Mouse (Mus musculus) heart, postnatal 25 days (tissue): ENCODE measurements around the gene Mbd5. TPM values are rescaled to one million over a fixed set of nuclear protein-coding genes. Genes with fewer than 3 reads are reported as not detected.
"Not testable (repeated sequence)": the region's sequence is repeated elsewhere in the genome, so short reads cannot be mapped to it uniquely, and the experiment has no call there.

Source experiments
- DNase-seq: peaks from one replicate; pipeline ENCODE4 v3.0.0; 2022; ENCODE audit warnings: low spot score
- intact Hi-C: fragments of 180-260 bp; cut with DNase I; formaldehyde crosslinking; loops from one replicate; pipeline ENCODE4 v1.15.1; 2025
- total RNA-seq, 2 experiments: library from RNA; stranded (reverse); gene quantifications; 2 replicates each; pipeline ENCODE4 v1.2.3; 2021

Mbd5 gene
- total RNA-seq, 2 experiments from 2014 or later, result 32.1 to 33.1 TPM

DNA sequence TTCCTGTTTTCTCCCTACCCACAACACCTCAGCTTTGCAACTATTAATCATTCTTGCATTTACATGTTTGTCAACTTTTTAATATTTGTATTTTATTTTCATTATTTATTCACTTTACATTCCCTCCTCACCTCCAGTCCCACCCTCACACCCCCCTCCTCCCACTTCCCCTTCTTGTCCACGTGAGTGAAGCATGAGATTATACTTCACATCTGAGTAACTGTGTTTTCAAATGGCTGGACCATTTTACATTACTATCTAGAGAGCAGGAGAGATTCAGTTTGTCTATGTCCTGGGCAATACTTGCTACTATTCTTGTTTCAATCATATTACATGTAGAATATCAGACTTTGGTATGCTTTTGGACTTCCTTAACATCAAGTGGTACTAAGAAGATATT is 204.3 kb downstream of the Mbd5 start:
- intact Hi-C loops, result no loop called here
- DNase-seq, result no peak

- intact Hi-C loops, result no loop called here
- no peak for DNase-seq
Observed at GRCm38 (mm10) chr2:49160232-49160947, 211.1 kb downstream of the Mbd5 start.

DNA sequence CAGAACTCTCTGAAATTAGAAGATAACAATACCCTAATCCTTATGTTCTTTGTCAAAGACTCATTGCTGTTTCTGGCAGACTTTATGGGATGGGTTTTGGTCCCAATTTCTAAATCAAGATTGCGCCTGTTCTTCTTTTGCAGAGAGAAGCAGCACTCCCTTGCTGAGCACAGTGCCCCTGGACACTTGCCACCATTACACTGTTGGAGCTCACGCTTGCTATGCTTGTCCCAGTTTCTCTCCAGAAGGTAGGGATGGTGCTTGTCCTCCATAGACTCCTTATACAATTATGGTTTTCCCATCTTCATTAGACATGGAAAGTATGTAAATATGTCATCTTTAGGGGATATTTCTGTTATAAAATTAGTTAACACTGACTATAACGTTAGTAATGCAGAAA is 220.5 kb downstream of the Mbd5 start:
- intact Hi-C loops, result no loop called here
- no peak for DNase-seq

- intact Hi-C loops, result no loop called here
- no peak for DNase-seq
Observed at GRCm38 (mm10) chr2:49177015-49177414, 227.7 kb downstream of the Mbd5 start.

DNA sequence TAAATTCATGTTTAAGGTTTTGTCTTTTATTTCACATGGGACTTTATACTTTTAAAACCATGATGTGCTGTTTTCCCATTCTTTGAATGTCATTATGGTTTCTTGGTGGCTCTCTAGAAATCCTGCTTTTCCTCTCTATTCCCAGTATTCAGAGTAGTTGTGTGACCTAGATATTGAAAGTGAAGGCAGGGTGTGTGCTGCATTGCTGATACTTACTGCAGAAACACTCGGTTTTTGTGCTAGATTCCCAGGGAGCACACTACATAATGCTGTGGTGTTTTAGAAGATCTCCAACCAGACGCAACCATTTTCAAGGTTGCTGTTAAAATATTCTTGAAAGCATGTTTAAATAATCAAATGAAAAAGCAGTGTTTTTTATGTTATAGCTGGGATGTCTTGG is 241.7 kb downstream of the Mbd5 start:
- DNase-seq, result no peak
- intact Hi-C loops, result no loop called here

GRCm38 (mm10) chr2:49191695-49192094 is 242.4 kb downstream of the Mbd5 start:
- DNase-seq, result no peak
- intact Hi-C loops, result no loop called here

GRCm38 (mm10) chr2:49204081-49204480 is 254.8 kb downstream of the Mbd5 start:
- no peak for DNase-seq
- intact Hi-C loops, result no loop called here

DNA sequence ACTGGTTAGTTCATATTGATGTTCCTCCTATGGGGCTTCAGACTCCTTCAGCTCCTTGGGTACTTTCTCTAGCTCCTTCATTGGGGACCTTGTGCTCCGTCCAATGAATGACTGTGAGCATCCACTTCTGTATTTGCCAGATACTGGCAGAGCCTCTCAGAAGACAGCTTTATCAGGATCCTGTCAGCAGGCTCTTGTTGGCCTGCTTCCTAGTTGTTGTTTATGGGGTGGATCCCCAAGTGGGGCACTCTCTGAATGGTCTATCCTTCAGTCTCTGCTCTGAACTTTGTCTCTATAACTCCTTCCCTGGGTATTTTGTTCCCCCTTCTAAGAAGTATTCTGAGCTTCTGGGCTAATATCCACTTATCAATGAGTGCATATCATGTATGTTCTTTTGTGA is 256.4 kb downstream of the Mbd5 start:
- DNase-seq, intact Hi-C loops: not testable (repeated sequence)

GRCm38 (mm10) chr2:49209349-49209748 is 260.0 kb downstream of the Mbd5 start:
- intact Hi-C loops, result no loop called here
- DNase-seq, result no peak

- DNase-seq, result no peak
- intact Hi-C loops, result no loop called here
Observed at GRCm38 (mm10) chr2:49210408-49210807, 261.1 kb downstream of the Mbd5 start.

- intact Hi-C loops, result no loop called here
- DNase-seq, result no peak
Observed at GRCm38 (mm10) chr2:49229725-49230124, 280.4 kb downstream of the Mbd5 start.

GRCm38 (mm10) chr2:49234064-49234463 is 284.8 kb downstream of the Mbd5 start:
- DNase-seq, result no peak
- intact Hi-C loops, result no loop called here

GRCm38 (mm10) chr2:49241715-49242114 is 292.4 kb downstream of the Mbd5 start:
- intact Hi-C loops, result no loop called here
- DNase-seq, result no peak

- DNase-seq, result no peak
- intact Hi-C loops, result no loop called here
Observed at GRCm38 (mm10) chr2:49264092-49264491, 314.8 kb downstream of the Mbd5 start.

GRCm38 (mm10) chr2:49272295-49272967 is 323.1 kb downstream of the Mbd5 start:
- intact Hi-C loops, result no loop called here
- DNase-seq, result no peak

DNA sequence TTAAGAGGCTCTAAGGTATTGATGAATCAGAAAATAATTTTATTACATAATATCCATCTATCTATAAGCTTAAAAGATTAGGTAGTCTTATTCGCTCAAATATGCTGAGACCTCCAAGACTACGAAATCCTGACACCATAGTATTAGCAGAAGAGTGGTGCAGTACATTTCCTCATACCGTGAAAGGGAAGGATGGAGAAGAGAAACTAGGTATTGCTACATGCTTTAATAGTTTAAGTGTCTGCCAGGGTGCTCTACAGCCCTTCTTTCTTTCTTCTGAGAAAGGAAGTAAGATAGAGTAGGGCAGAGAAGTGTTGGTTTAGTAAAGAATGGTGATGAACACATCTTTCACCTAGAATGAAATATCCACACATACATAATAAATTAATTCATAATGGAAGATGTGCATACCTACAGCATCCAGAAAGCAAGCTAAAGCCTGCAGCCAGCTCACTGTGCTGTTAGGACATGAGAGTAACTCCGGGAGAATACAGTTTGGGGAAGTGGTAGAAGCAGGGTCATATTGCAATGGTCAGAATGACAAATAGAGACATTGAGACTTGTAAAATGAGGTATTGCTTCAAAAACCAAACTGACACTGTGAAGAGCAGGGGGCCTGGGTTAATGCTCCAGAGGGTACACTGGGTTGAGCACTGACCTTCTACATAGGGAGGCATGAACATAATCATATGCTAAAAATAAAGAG is 326.9 kb downstream of the Mbd5 start:
- no peak for DNase-seq
- intact Hi-C loops, result no loop called here

DNA sequence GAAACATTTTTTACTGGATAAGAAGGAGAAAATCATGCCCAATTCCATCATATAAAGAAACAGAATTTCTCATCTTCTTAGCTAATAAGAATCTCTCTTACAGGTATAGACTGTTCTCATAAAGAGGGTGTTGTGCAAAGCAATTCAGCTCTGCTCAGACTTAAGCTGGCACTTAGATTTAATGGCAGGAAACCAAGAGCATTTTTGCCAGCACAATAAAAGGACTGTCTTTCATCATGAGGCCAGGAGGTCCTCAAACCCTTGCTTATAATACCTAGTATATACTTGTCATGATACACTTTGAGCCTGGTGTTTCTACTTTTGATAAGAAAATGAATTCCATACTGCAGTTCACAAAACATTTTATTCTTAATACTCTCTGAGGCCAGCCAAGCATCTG is 331.2 kb downstream of the Mbd5 start:
- DNase-seq, result no peak
- intact Hi-C loops, result no loop called here

DNA sequence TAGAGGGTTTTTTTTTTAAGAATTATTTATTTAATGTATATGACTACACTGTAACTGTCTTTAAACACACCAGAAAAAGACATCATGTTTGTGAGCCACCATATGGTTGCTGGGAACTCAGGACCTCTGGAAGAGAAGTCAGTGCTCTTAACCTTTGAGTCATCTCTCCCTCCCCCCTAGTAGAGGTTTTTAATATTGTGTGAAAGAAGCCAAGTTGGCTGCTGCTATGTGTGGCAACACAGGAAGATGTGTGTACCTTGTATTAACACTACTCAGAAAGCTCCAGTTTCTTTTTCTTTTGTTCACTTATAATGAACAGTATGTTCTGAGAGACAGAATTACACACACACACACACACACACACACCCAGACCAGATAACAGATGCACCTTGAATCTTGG is 334.3 kb downstream of the Mbd5 start:
- intact Hi-C loops, result no loop called here
- DNase-seq, result no peak

- DNase-seq, result no peak
- intact Hi-C loops, result no loop called here
Observed at GRCm38 (mm10) chr2:49286965-49287364, 337.7 kb downstream of the Mbd5 start.

DNA sequence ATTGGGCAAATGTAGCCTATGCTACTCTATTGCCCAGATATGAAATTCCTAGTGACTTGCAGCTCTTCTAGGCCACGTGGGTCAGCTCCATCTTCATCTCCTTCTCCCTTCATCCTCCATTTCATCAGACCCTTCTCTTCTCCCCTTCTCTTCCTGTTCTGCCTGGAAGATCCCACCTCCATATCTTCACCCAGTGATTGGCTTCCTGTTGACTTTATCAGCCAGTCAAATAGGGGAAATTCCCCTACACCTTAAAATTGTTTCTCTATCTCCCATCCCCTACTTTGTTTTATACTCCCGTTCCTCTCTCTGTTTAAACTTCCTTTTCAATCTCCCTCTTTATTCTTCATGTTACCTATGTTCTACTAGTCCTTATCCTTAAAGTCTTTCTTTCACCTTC is 342.4 kb downstream of the Mbd5 start:
- no peak for DNase-seq
- intact Hi-C loops, result no loop called here
